Mouse (Mus musculus): ENCODE measurements around the gene Nlrc3. TPM values are rescaled to one million over a fixed set of nuclear protein-coding genes. Genes with fewer than 3 reads are reported as not detected.

Gene Nlrc3
- polyA plus RNA-seq, 1 experiment from 2014 or later = 0.65 TPM

Small RNAs within 50 kb of the gene (microRNA-seq; reads per million reads assigned to microRNA genes)
- not detected for gene Gm23493

Other genes starting within 250 kb of the Nlrc3 start
- 27.5 and 34.8 TPM in 2 replicates for gene Zfp263, start 232.5 kb downstream of the Nlrc3 start, polyA plus RNA-seq (2014; fragmentation: Nextera tagmentation; extraction: Ambion mirVana)
- gene Olfr15, start 145.8 kb downstream of the Nlrc3 start, polyA plus RNA-seq (2014; fragmentation: Nextera tagmentation; extraction: Ambion mirVana) = not detected in 2 replicates
- gene Zfp174, start 129.4 kb downstream of the Nlrc3 start, polyA plus RNA-seq (2014; fragmentation: Nextera tagmentation; extraction: Ambion mirVana) = 1.1 and 1.4 TPM in 2 replicates
- gene Naa60, start 104.3 kb downstream of the Nlrc3 start, polyA plus RNA-seq (2014; fragmentation: Nextera tagmentation; extraction: Ambion mirVana) = 54.6 and 60.1 TPM in 2 replicates
- 4.5 and 6.1 TPM in 2 replicates for gene Zfp597, start 92.1 kb downstream of the Nlrc3 start, polyA plus RNA-seq (2014; fragmentation: Nextera tagmentation; extraction: Ambion mirVana)
- gene Gm20695, start 92.0 kb downstream of the Nlrc3 start, polyA plus RNA-seq (2014; fragmentation: Nextera tagmentation; extraction: Ambion mirVana) = 1.8 and 3.7 TPM in 2 replicates
- 4.1 and 5.1 TPM in 2 replicates for gene 1700037C18Rik, start 67.9 kb downstream of the Nlrc3 start, polyA plus RNA-seq (2014; fragmentation: Nextera tagmentation; extraction: Ambion mirVana)
- 22.4 and 24.8 TPM in 2 replicates for gene Cluap1, start 67.8 kb downstream of the Nlrc3 start, polyA plus RNA-seq (2014; fragmentation: Nextera tagmentation; extraction: Ambion mirVana)
- 29.7 and 31.0 TPM in 2 replicates for gene Slx4, start 27.1 kb upstream of the Nlrc3 start, polyA plus RNA-seq (2014; fragmentation: Nextera tagmentation; extraction: Ambion mirVana)
- gene Dnase1, start 60.3 kb upstream of the Nlrc3 start, polyA plus RNA-seq (2014; fragmentation: Nextera tagmentation; extraction: Ambion mirVana) = 4.1 and 6.0 TPM in 2 replicates
- 100 and 101 TPM in 2 replicates for gene Trap1, start 101.2 kb upstream of the Nlrc3 start, polyA plus RNA-seq (2014; fragmentation: Nextera tagmentation; extraction: Ambion mirVana)
- gene Crebbp, start 237.4 kb upstream of the Nlrc3 start, polyA plus RNA-seq (2014; fragmentation: Nextera tagmentation; extraction: Ambion mirVana) = 42.4 and 43.5 TPM in 2 replicates

All from limb, embryonic 11.5 days (tissue).